In genomic region chr6:102903960-102904359, GRCm38 (mm10) we compare ENCODE assay signal across 19 mouse cellular contexts.
DNase-seq lines count a peak whose midpoint lies in the region; ATAC-seq lines count a peak whose summit lies in the region.
"Had no signal": no experiment of that assay in that cellular context is flagged by ENCODE, and none has a peak within 500 bp of the region (broad histone marks: within the 10 kb centered on the region; RNA-seq: fewer than 3 reads in every experiment).

No protein-coding gene starts in this region.

- H3K27ac ChIP-seq in forebrain, embryonic 13.5 days: no peak overlapping the region
- H3K27ac ChIP-seq in forebrain, embryonic 10.5 days: no peak overlapping the region
- H3K27ac ChIP-seq in midbrain, embryonic 11.5 days (ENCODE audit: low read depth, low read length): no peak overlapping the region
- no peak overlapping the region for H3K27ac ChIP-seq in midbrain, embryonic 16.5 days (ENCODE audit: low read length)
- H3K27ac ChIP-seq: embryonic facial prominence, embryonic 10.5 days; heart, adult 2 months; heart, embryonic 15.5 days; hindbrain, embryonic 14.5 days had no signal

- H3K4me3 ChIP-seq in forebrain, embryonic 13.5 days: no peak overlapping the region
- no peak overlapping the region for H3K4me3 ChIP-seq in forebrain, embryonic 10.5 days
- H3K4me3 ChIP-seq in midbrain, embryonic 11.5 days (ENCODE audit: low read depth, low read length): no peak overlapping the region
- H3K4me3 ChIP-seq in midbrain, embryonic 16.5 days (ENCODE audit: low read depth, low read length): no peak overlapping the region
- H3K4me3 ChIP-seq: embryonic facial prominence, embryonic 10.5 days; heart, adult 2 months; heart, embryonic 15.5 days had no signal

- H3K36me3 ChIP-seq in forebrain, embryonic 13.5 days (ENCODE audit: poor library complexity, severe bottlenecking): no peaks in the 10 kb centered on the region
- no peaks in the 10 kb centered on the region for H3K36me3 ChIP-seq in forebrain, embryonic 10.5 days (replicated peaks)
- H3K36me3 ChIP-seq in midbrain, embryonic 11.5 days (ENCODE audit: control insufficient read depth, insufficient read depth, low read length): no peaks in the 10 kb centered on the region
- no peaks in the 10 kb centered on the region for H3K36me3 ChIP-seq in midbrain, embryonic 16.5 days (ENCODE audit: control insufficient read depth, insufficient read depth, low read length)
- H3K36me3 ChIP-seq: embryonic facial prominence, embryonic 10.5 days; heart, embryonic 15.5 days had no signal

- WGBS in forebrain, embryonic 13.5 days: 13% methylated on average over 5 of the region's 5 CpGs
- 37% methylated on average over 5 of the region's 5 CpGs for WGBS in forebrain, embryonic 10.5 days
- WGBS in midbrain, embryonic 11.5 days: 32% methylated on average over 5 of the region's 5 CpGs
- WGBS in midbrain, embryonic 16.5 days: 18% methylated on average over 5 of the region's 5 CpGs

- 0 out of 2 replicates have a peak, but pooled peaks cover 3% of the 10 kb centered on the region for H3K4me1 ChIP-seq in forebrain, embryonic 13.5 days
- H3K4me1 ChIP-seq in forebrain, embryonic 10.5 days: peaks cover 8% of the 10 kb centered on the region; the same call in 1 of the 2 replicates
- H3K4me1 ChIP-seq in midbrain, embryonic 11.5 days (ENCODE audit: control insufficient read depth, insufficient read depth, low read length): peaks cover 2% of the 10 kb centered on the region; the same call in 1 of the 2 replicates
- no peaks in the 10 kb centered on the region for H3K4me1 ChIP-seq in midbrain, embryonic 16.5 days (ENCODE audit: control insufficient read depth, insufficient read depth, low read length)
- H3K4me1 ChIP-seq: heart, embryonic 15.5 days had no signal

- H3K27me3 ChIP-seq in forebrain, embryonic 13.5 days: peaks cover 21% of the 10 kb centered on the region
- peaks cover 64% of the 10 kb centered on the region for H3K27me3 ChIP-seq in forebrain, embryonic 10.5 days (ENCODE audit: poor library complexity, severe bottlenecking)
- H3K27me3 ChIP-seq in midbrain, embryonic 11.5 days (ENCODE audit: control insufficient read depth, insufficient read depth, low read length): no peaks in the 10 kb centered on the region
- H3K27me3 ChIP-seq in midbrain, embryonic 16.5 days (ENCODE audit: control insufficient read depth, insufficient read depth, low read depth, low read length): no peaks in the 10 kb centered on the region
- H3K27me3 ChIP-seq: heart, embryonic 15.5 days had no signal

- H3K9ac ChIP-seq in forebrain, embryonic 13.5 days: no peak overlapping the region
- H3K9ac ChIP-seq in midbrain, embryonic 11.5 days (ENCODE audit: low read length): no peak overlapping the region
- no peak overlapping the region for H3K9ac ChIP-seq in midbrain, embryonic 16.5 days (ENCODE audit: low read depth, low read length)
- H3K9ac ChIP-seq: heart, embryonic 15.5 days; hindbrain, embryonic 14.5 days had no signal

- DNase-seq in forebrain, embryonic 10.5 days (ENCODE audit: extremely low spot score, low spot score): no peak
- no peak for DNase-seq in midbrain, embryonic 11.5 days (ENCODE audit: low spot score, missing footprints)
- peak; percentile 53 for DNase-seq in retina, embryonic 14.5 days (ENCODE audit: low spot score)
- no peak for DNase-seq in retina, postnatal 1 day
- DNase-seq in ovary, postnatal 14 days (ENCODE audit: low spot score): no peak
- DNase-seq: adrenal gland, adult 2 months; adrenal gland, postnatal 25 days; cerebellum, adult 2 months; cerebellum, postnatal 10 days; gastrocnemius, postnatal 14 days; heart, adult 2 months; heart, postnatal 14 days had no signal

- ATAC-seq in forebrain, embryonic 13.5 days: peak; percentile 65; the same call in 1 of the 2 replicates
- ATAC-seq in midbrain, embryonic 11.5 days (ENCODE audit: low FRiP score): peak; percentile 64
- no peak for ATAC-seq in midbrain, embryonic 16.5 days
- ATAC-seq: intestine, embryonic 16.5 days had no signal

- H3K9me3 ChIP-seq in forebrain, embryonic 13.5 days (replicated peaks): no peaks in the 10 kb centered on the region
- no peaks in the 10 kb centered on the region for H3K9me3 ChIP-seq in forebrain, embryonic 10.5 days
- no peaks in the 10 kb centered on the region for H3K9me3 ChIP-seq in midbrain, embryonic 11.5 days (ENCODE audit: control insufficient read depth, low read length)
- H3K9me3 ChIP-seq in midbrain, embryonic 16.5 days (replicated peaks; ENCODE audit: control insufficient read depth, low read length, poor library complexity, severe bottlenecking): no peaks in the 10 kb centered on the region
- H3K9me3 ChIP-seq: embryonic facial prominence, embryonic 10.5 days; heart, embryonic 15.5 days had no signal

- H3K4me2 ChIP-seq in forebrain, embryonic 13.5 days: no peak overlapping the region
- H3K4me2 ChIP-seq in midbrain, embryonic 11.5 days: no peak overlapping the region
- no peak overlapping the region for H3K4me2 ChIP-seq in midbrain, embryonic 16.5 days (ENCODE audit: low read length)
- H3K4me2 ChIP-seq: heart, embryonic 11.5 days; heart, embryonic 15.5 days; hindbrain, embryonic 14.5 days had no signal
